Mouse (Mus musculus) gastrocnemius, postnatal 36 days (tissue): ENCODE measurements at regions not wholly inside any gene's neighbourhood (a gene's known extent, or its start where the extent isn't known, plus 50 kb on each side); places are given as distances from the start of the nearest gene placed in this dataset.

Experiments
- DNase-seq, 2 experiments: peaks; one replicate each; pipeline ENCODE4 v3.0.0; 2022
- intact Hi-C: fragments of 180-260 bp; cut with DNase I; formaldehyde crosslinking; loops from one replicate; pipeline ENCODE4 v1.15.1; 2025

- intact Hi-C loops = no loop called here
- no peak for DNase-seq
Observed at GRCm38 (mm10) chr5:54252038-54252437, 253.7 kb downstream of the Stim2 start.

GRCm38 (mm10) chr5:54254005-54254404 lies 255.7 kb downstream of the Stim2 start:
- intact Hi-C loops = no loop called here
- no peak for DNase-seq

- intact Hi-C loops = loop anchor here (5.0 kb wide), 1 partner anchor 539 kb away; no protein-coding TSS in a partner anchor
- DNase-seq = no peak
Observed at GRCm38 (mm10) chr5:54258087-54258733, 259.9 kb downstream of the Stim2 start.

- no peak for DNase-seq
- intact Hi-C loops = no loop called here
Observed at GRCm38 (mm10) chr5:54264867-54265434, 266.7 kb downstream of the Stim2 start.

GRCm38 (mm10) chr5:54267905-54268590 lies 269.7 kb downstream of the Stim2 start:
- DNase-seq = no peak
- intact Hi-C loops = no loop called here

GRCm38 (mm10) chr5:54279357-54279756 lies 281.1 kb downstream of the Stim2 start:
- intact Hi-C loops = no loop called here
- no peak for DNase-seq

- no peak for DNase-seq
- intact Hi-C loops = no loop called here
Observed at GRCm38 (mm10) chr5:54280670-54281069, 282.4 kb downstream of the Stim2 start.

GRCm38 (mm10) chr5:54281121-54281520 lies 282.8 kb downstream of the Stim2 start:
- intact Hi-C loops = no loop called here
- no peak for DNase-seq

GRCm38 (mm10) chr5:54290372-54291080 lies 292.2 kb downstream of the Stim2 start:
- no peak for DNase-seq
- intact Hi-C loops = no loop called here

GRCm38 (mm10) chr5:54291940-54292339 lies 293.6 kb downstream of the Stim2 start:
- no peak for DNase-seq
- intact Hi-C loops = no loop called here

GRCm38 (mm10) chr5:54313660-54314279 lies 315.5 kb downstream of the Stim2 start:
- intact Hi-C loops = no loop called here
- DNase-seq = no peak

- DNase-seq = no peak
- intact Hi-C loops = no loop called here
Observed at GRCm38 (mm10) chr5:54330415-54330814, 332.1 kb downstream of the Stim2 start.

- intact Hi-C loops = no loop called here
- peak; percentile 6 to 12 for DNase-seq
Observed at GRCm38 (mm10) chr5:54342976-54343375, 344.7 kb downstream of the Stim2 start.

GRCm38 (mm10) chr5:54343432-54343831 lies 345.1 kb downstream of the Stim2 start:
- no peak for DNase-seq
- intact Hi-C loops = no loop called here

GRCm38 (mm10) chr5:54348820-54349596 lies 350.7 kb downstream of the Stim2 start:
- intact Hi-C loops = no loop called here
- DNase-seq = no peak

GRCm38 (mm10) chr5:54349775-54350332 lies 351.6 kb downstream of the Stim2 start:
- intact Hi-C loops = no loop called here
- DNase-seq = no peak

- intact Hi-C loops = no loop called here
- DNase-seq = no peak
Observed at GRCm38 (mm10) chr5:54356105-54356504, 357.8 kb downstream of the Stim2 start.

GRCm38 (mm10) chr5:54357501-54357900 lies 359.2 kb downstream of the Stim2 start:
- intact Hi-C loops = no loop called here
- no peak for DNase-seq

GRCm38 (mm10) chr5:54358221-54358620 lies 359.9 kb downstream of the Stim2 start:
- intact Hi-C loops = no loop called here
- DNase-seq = no peak
